Mouse (Mus musculus) MEL (cell line): ENCODE data around the gene Ppp2r1b. TPM values are rescaled to one million over a fixed set of nuclear protein-coding genes. Genes with fewer than 3 reads are reported as not detected.

Source experiments
- DNase-seq: peaks from one replicate; pipeline ENCODE4 v3.0.0; 2011; ENCODE audit warnings: low read depth, low spot score
- H3K27ac ChIP-seq: 2 replicates; pipeline ENCODE4 v1.5.1; 2012; ENCODE audit warnings: low read depth, mild to moderate bottlenecking, control low read depth, low read length, moderate library complexity; ENCODE audit not compliant: control insufficient read depth
- H3K27me3 ChIP-seq, 2 experiments: fragments of 150-350 bp in 1 of 2; sonication (generic) in 1 of 2; 2 replicates each; pipeline ENCODE4 v1.6.1; 2012; ENCODE audit warnings: low read length in 2 of 2, mild to moderate bottlenecking in 2 of 2, improper control_type of control experiment in 1 of 2, moderate library complexity in 1 of 2; ENCODE audit not compliant: insufficient read depth in 2 of 2, control insufficient read depth in 1 of 2
- H3K36me3 ChIP-seq, 2 experiments: 2 replicates each; pipeline ENCODE4 v1.6.1; 2012 to 2014; ENCODE audit warnings: low read length in 2 of 2, improper control_type of control experiment in 1 of 2, inconsistent platforms in 1 of 2, mild to moderate bottlenecking in 1 of 2; ENCODE audit not compliant: insufficient read depth in 2 of 2, control insufficient read depth in 1 of 2
- H3K4me1 ChIP-seq, 2 experiments: fragments of 150-350 bp in 1 of 2; sonication (generic) in 1 of 2; 2 replicates each; pipeline ENCODE4 v1.6.1; 2012; ENCODE audit warnings: low read length in 2 of 2, improper control_type of control experiment in 1 of 2, mild to moderate bottlenecking in 1 of 2; ENCODE audit not compliant: insufficient read depth in 2 of 2, control insufficient read depth in 1 of 2
- H3K4me3 ChIP-seq, 2 experiments: fragments of 150-350 bp in 1 of 2; sonication (generic) in 1 of 2; 2 replicates each; pipeline ENCODE4 v1.5.1; 2012; ENCODE audit warnings: low read depth in 2 of 2, low read length in 2 of 2, mild to moderate bottlenecking in 2 of 2, moderate library complexity in 2 of 2, control low read depth in 1 of 2, improper control_type of control experiment in 1 of 2; ENCODE audit not compliant: control insufficient read depth in 1 of 2, insufficient read depth in 1 of 2
- H3K79me2 ChIP-seq: 2 replicates; pipeline ENCODE4 v1.6.1; 2012; ENCODE audit warnings: mild to moderate bottlenecking, low read length, moderate library complexity; ENCODE audit not compliant: control insufficient read depth, poor library complexity, insufficient read depth
- H3K9ac ChIP-seq: 2 replicates; pipeline ENCODE4 v1.6.1; 2012; ENCODE audit warnings: low read depth, mild to moderate bottlenecking, control low read depth, low read length, moderate library complexity; ENCODE audit not compliant: control insufficient read depth, poor library complexity, severe bottlenecking
- H3K9me3 ChIP-seq: fragments of 150-350 bp; sonication (generic); replicated peaks from 2 replicates; pipeline ENCODE4 v1.6.1; 2012; ENCODE audit warnings: mild to moderate bottlenecking, low read length, improper control_type of control experiment, moderate library complexity; ENCODE audit not compliant: insufficient read depth
- BHLHE40 ChIP-seq: IDR thresholded peaks from 2 replicates; pipeline ENCODE4 v1.6.1; 2012; ENCODE audit warnings: low read depth, mild to moderate bottlenecking, inconsistent platforms, low read length, improper control_type of control experiment, borderline replicate concordance
- CHD1 ChIP-seq: IDR thresholded peaks from 2 replicates; pipeline ENCODE4 v1.6.1; 2012; ENCODE audit warnings: low read depth, mild to moderate bottlenecking, inconsistent platforms, low read length, improper control_type of control experiment
- CHD2 ChIP-seq: IDR thresholded peaks from 2 replicates; pipeline ENCODE4 v1.6.1; 2011; ENCODE audit warnings: low read length, improper control_type of control experiment
- E2F4 ChIP-seq: IDR thresholded peaks from 2 replicates; pipeline ENCODE4 v1.6.1; 2011; ENCODE audit warnings: low read depth, low read length, improper control_type of control experiment, borderline replicate concordance
- ETS1 ChIP-seq: IDR thresholded peaks from 2 replicates; pipeline ENCODE4 v1.6.1; 2012; ENCODE audit warnings: low read depth, mild to moderate bottlenecking, inconsistent platforms, low read length, improper control_type of control experiment, moderate library complexity
- JUND ChIP-seq: IDR thresholded peaks from 2 replicates; pipeline ENCODE4 v1.6.1; 2011; ENCODE audit warnings: low read depth, mild to moderate bottlenecking, improper control_type of control experiment, low read length
- MAFK ChIP-seq: IDR thresholded peaks from 2 replicates; pipeline ENCODE4 v1.6.1; 2011; ENCODE audit warnings: low read depth, mild to moderate bottlenecking, low read length, improper control_type of control experiment, borderline replicate concordance
- MAZ ChIP-seq: IDR thresholded peaks from 2 replicates; pipeline ENCODE4 v1.6.1; 2012; ENCODE audit warnings: low read depth, mild to moderate bottlenecking, inconsistent platforms, low read length, improper control_type of control experiment
- MEF2A ChIP-seq: IDR thresholded peaks from 2 replicates; pipeline ENCODE4 v1.6.1; 2014; ENCODE audit warnings: low read depth, mild to moderate bottlenecking, inconsistent platforms, low read length, improper control_type of control experiment; ENCODE audit not compliant: poor library complexity, insufficient replicate concordance, severe bottlenecking; ENCODE audit errors: extremely low read depth
- MYB ChIP-seq: IDR thresholded peaks from 2 replicates; pipeline ENCODE4 v1.6.1; 2011; ENCODE audit warnings: mild to moderate bottlenecking, low read depth, low read length, improper control_type of control experiment
- NELFE ChIP-seq: IDR thresholded peaks from 2 replicates; pipeline ENCODE4 v1.6.1; 2011; ENCODE audit warnings: low read depth, low read length, improper control_type of control experiment
- POLR2AphosphoS5 ChIP-seq: IDR thresholded peaks from 2 replicates; pipeline ENCODE4 v1.6.1; 2012; ENCODE audit warnings: low read depth, borderline replicate concordance, mild to moderate bottlenecking, inconsistent platforms, low read length, moderate library complexity, mixed read lengths
- RAD21 ChIP-seq: IDR thresholded peaks from 2 replicates; pipeline ENCODE4 v1.6.1; 2011; ENCODE audit warnings: mild to moderate bottlenecking, low read depth, low read length, improper control_type of control experiment
- TAL1 ChIP-seq: IDR thresholded peaks from 2 replicates; pipeline ENCODE4 v1.6.1; 2012; ENCODE audit warnings: mild to moderate bottlenecking, inconsistent platforms, low read length, moderate library complexity, mixed read lengths
- TCF12 ChIP-seq: IDR thresholded peaks from 2 replicates; pipeline ENCODE4 v1.6.1; 2014; ENCODE audit warnings: low read depth, mild to moderate bottlenecking, inconsistent platforms, low read length, improper control_type of control experiment, moderate library complexity
- USF2 ChIP-seq, 2 experiments: IDR thresholded peaks; 2 replicates each; pipeline ENCODE4 v1.6.1; 2011 to 2012; ENCODE audit warnings: improper control_type of control experiment in 2 of 2, low read length in 2 of 2, borderline replicate concordance in 1 of 2, inconsistent platforms in 1 of 2, low read depth in 1 of 2, mild to moderate bottlenecking in 1 of 2; ENCODE audit not compliant: insufficient read depth in 1 of 2
- polyA plus RNA-seq, 2 experiments: library from polyadenylated mRNA; stranded (reverse) in 1 of 2; unstranded in 1 of 2; fragments of >175 nt in 1 of 2; fragments of >200 nt in 1 of 2; gene quantifications; 2 replicates each; pipeline versions ENCODE4 v1.2.1 to v1.2.4; 2012; ENCODE audit warnings: low replicate concordance in 2 of 2, low read depth in 1 of 2; ENCODE audit not compliant: insufficient read length in 2 of 2, insufficient read depth in 1 of 2, missing spikeins in 1 of 2
- total RNA-seq: library from RNA; depleted of rRNA; stranded (reverse); fragments of 300-350 nt; gene quantifications from 2 replicates; pipeline ENCODE4 v1.2.3, GENCODE M21; 2012

Gene Ppp2r1b
- total and polyA plus RNA-seq, 3 experiments, result 67.6 to 101 TPM; not detected in 1

GRCm38 (mm10) chr9:50876287-50876686, 31.2 kb downstream of the Ppp2r1b start:
- Histone ChIP-seq H3K4me1 (no peaks in the 10 kb centered on the region), H3K27ac (no peak overlapping the region), H3K9me3 (no peaks in the 10 kb centered on the region), H3K9ac (no peak overlapping the region), H3K79me2 (no peaks in the 10 kb centered on the region; the same call in 1 of the 2 replicates), H3K36me3 (peaks cover 0 to 14% of the 10 kb centered on the region in 2 experiments; a peak in 2 of 4 replicates), H3K27me3 (no peaks in the 10 kb centered on the region), H3K4me3 (no peak overlapping the region)
- no peak for DNase-seq
- no peak for TF ChIP-seq BHLHE40
- no peak for TF ChIP-seq USF2 (IDR thresholded peaks at IDR 0.05; ENCODE audit: borderline replicate concordance in 1 of 2, insufficient read depth in 1 of 2, low read depth in 1 of 2, low read length in 2 of 2)
- TF ChIP-seq POLR2AphosphoS5, result no peak
- TF ChIP-seq RAD21, result no peak
- no peak for TF ChIP-seq MAZ

- H3K27ac ChIP-seq, result no peak overlapping the region
- H3K9me3 ChIP-seq, result no peaks in the 10 kb centered on the region
- no peaks in the 10 kb centered on the region for H3K27me3 ChIP-seq
- no peak overlapping the region for H3K4me3 ChIP-seq
- no peaks in the 10 kb centered on the region for H3K4me1 ChIP-seq
- no peak for DNase-seq
- no peak for TF ChIP-seq CHD2
- TF ChIP-seq MYB, result no peak
- no peak for TF ChIP-seq USF2 (IDR thresholded peaks at IDR 0.05; ENCODE audit: borderline replicate concordance in 1 of 2, insufficient read depth in 1 of 2, low read depth in 1 of 2, low read length in 2 of 2)
- no peak for TF ChIP-seq NELFE
- TF ChIP-seq TAL1, result no peak
- no peak for TF ChIP-seq ETS1
- TF ChIP-seq MAFK, result no peak
- no peak for TF ChIP-seq MAZ
- TF ChIP-seq BHLHE40, result no peak
- TF ChIP-seq E2F4, result no peak
- H3K79me2 ChIP-seq, result no peaks in the 10 kb centered on the region; the same call in 1 of the 2 replicates
- H3K9ac ChIP-seq, result no peak overlapping the region
- H3K36me3 ChIP-seq, result peaks cover 0 to 13% of the 10 kb centered on the region in 2 experiments; a peak in 2 of 4 replicates
These were observed 32.3 kb downstream of the Ppp2r1b start for GRCm38 (mm10) chr9:50877431-50877830.

- Histone ChIP-seq H3K36me3 (peaks cover 0 to 5% of the 10 kb centered on the region in 2 experiments; a peak in 2 of 4 replicates), H3K9ac (no peak overlapping the region), H3K4me1 (no peaks in the 10 kb centered on the region), H3K4me3 (no peak overlapping the region), H3K27ac (no peak overlapping the region), H3K79me2 (no peaks in the 10 kb centered on the region), H3K9me3 (no peaks in the 10 kb centered on the region), H3K27me3 (no peaks in the 10 kb centered on the region)
- TF ChIP-seq CHD1, result no peak
- no peak for TF ChIP-seq JUND
- TF ChIP-seq MEF2A, result no peak
- TF ChIP-seq TCF12, result no peak
- no peak for TF ChIP-seq USF2 (IDR thresholded peaks at IDR 0.05; ENCODE audit: borderline replicate concordance in 1 of 2, insufficient read depth in 1 of 2, low read depth in 1 of 2, low read length in 2 of 2)
- DNase-seq, result no peak
These were observed 37.1 kb downstream of the Ppp2r1b start for GRCm38 (mm10) chr9:50882183-50882582.
